Comparison of ENCODE assay signal across 8 mouse cellular contexts in genomic region chrX:53676943-53677342, GRCm38 (mm10). TPM values are rescaled to one million over a fixed set of nuclear protein-coding genes. Genes with fewer than 3 reads are reported as not detected.
DNase-seq lines count a peak whose midpoint lies in the region; ATAC-seq and TF ChIP-seq lines count a peak whose summit lies in the region.
"Not testable (repeated sequence)": the region's sequence is repeated elsewhere in the genome, so short reads cannot be mapped to it uniquely, and the experiment has no call there.

No protein-coding gene starts in this region.

- H3K4me1 ChIP-seq in MEL (ENCODE audit: control insufficient read depth in 1 of 2, insufficient read depth in 2 of 2, low read length in 2 of 2); lung, postnatal 0 days (ENCODE audit: insufficient read depth, low read depth, low read length); thymus, adult 2 months (replicated peaks; ENCODE audit: control insufficient read depth, insufficient read depth, low read length): not testable (repeated sequence)

- not testable (repeated sequence) for TF ChIP-seq RAD21 in MEL (IDR thresholded peaks at IDR 0.05; ENCODE audit: low read depth, low read length)

- 0% methylated on average over 1 of the region's 2 CpGs for WGBS in lung, postnatal 0 days
- 30% methylated on average over 2 of the region's 2 CpGs for WGBS in thymus, adult 2 months

- not testable (repeated sequence) for H3K27ac ChIP-seq in MEL (ENCODE audit: control insufficient read depth, low read depth, low read length); lung, postnatal 0 days (ENCODE audit: low read length); thymus, adult 2 months (ENCODE audit: control insufficient read depth, insufficient read depth, low read length)

- not testable (repeated sequence) for DNase-seq in MEL (ENCODE audit: low read depth, low spot score); lung, postnatal 0 days (ENCODE audit: low spot score)
- peak; percentile 74 to 86 for DNase-seq in cerebellum, postnatal 10 days
- peak; percentile 47 for DNase-seq in gastrocnemius, adult 18-20 months (ENCODE audit: low spot score)
- DNase-seq in induced T-regulatory cell, adult 2 months (ENCODE audit: low read depth): peak; percentile 4
- peak; percentile 61 for DNase-seq in layer of hippocampus, adult 9-11 months
- peak; percentile 50 for DNase-seq in ovary, postnatal 36 days (ENCODE audit: low spot score)
- DNase-seq in thymus, adult 2 months: peak; percentile 71

- not testable (repeated sequence) for ATAC-seq in lung, postnatal 0 days

- H3K9ac ChIP-seq in MEL (ENCODE audit: control insufficient read depth, low read depth, low read length, poor library complexity, severe bottlenecking); lung, postnatal 0 days (replicated peaks; ENCODE audit: low read depth): not testable (repeated sequence)

- H3K4me3 ChIP-seq in MEL (ENCODE audit: control insufficient read depth in 1 of 2, insufficient read depth in 1 of 2, low read depth in 2 of 2, low read length in 2 of 2); lung, postnatal 0 days (ENCODE audit: low read depth, low read length); thymus, adult 2 months (ENCODE audit: control insufficient read depth, insufficient read depth, low read length): not testable (repeated sequence)

- TF ChIP-seq POLR2A in MEL (IDR thresholded peaks at IDR 0.05; ENCODE audit: control insufficient read depth in 1 of 2, insufficient read depth in 1 of 2, low read depth in 1 of 2, low read length in 2 of 2, poor library complexity in 1 of 2); thymus, adult 2 months (IDR thresholded peaks at IDR 0.05; ENCODE audit: control insufficient read depth, extremely low read depth, insufficient read depth, low read length, poor library complexity): not testable (repeated sequence)

- H3K4me2 ChIP-seq in lung, postnatal 0 days (replicated peaks; ENCODE audit: low read depth, low read length): not testable (repeated sequence)

- not testable (repeated sequence) for H3K9me3 ChIP-seq in MEL (replicated peaks; ENCODE audit: insufficient read depth, low read length); lung, postnatal 0 days (ENCODE audit: low read length)

- peak in 2 of 3 experiments; percentile 8 to 18; a peak in 2 of 6 replicates for TF ChIP-seq CTCF in MEL (IDR thresholded peaks at IDR 0.05 in 2 of 3, conservative IDR thresholded peaks at IDR 0.05 in 1 of 3; ENCODE audit: control insufficient read depth in 1 of 3, insufficient read depth in 1 of 3, low read depth in 2 of 3, low read length in 3 of 3, poor library complexity in 1 of 3, severe bottlenecking in 1 of 3)
- peak; percentile 60 for TF ChIP-seq CTCF in lung, postnatal 0 days (IDR thresholded peaks at IDR 0.05)
- TF ChIP-seq CTCF in thymus, adult 2 months (IDR thresholded peaks at IDR 0.05; ENCODE audit: borderline replicate concordance, control insufficient read depth, extremely low read depth, insufficient read depth, low read length, poor library complexity): not testable (repeated sequence)

- not testable (repeated sequence) for H3K36me3 ChIP-seq in MEL (ENCODE audit: control insufficient read depth in 1 of 2, insufficient read depth in 2 of 2, low read length in 2 of 2); lung, postnatal 0 days (ENCODE audit: insufficient read depth, low read length); thymus, adult 2 months (ENCODE audit: control insufficient read depth, insufficient read depth, low read length)

- TF ChIP-seq EP300 in MEL (IDR thresholded peaks at IDR 0.05; ENCODE audit: low read depth in 1 of 2, low read length in 2 of 2); lung, postnatal 0 days (IDR thresholded peaks at IDR 0.05): not testable (repeated sequence)

- not testable (repeated sequence) for H3K27me3 ChIP-seq in MEL (ENCODE audit: control insufficient read depth in 1 of 2, insufficient read depth in 2 of 2, low read length in 2 of 2); lung, postnatal 0 days (replicated peaks; ENCODE audit: insufficient read depth, low read length); thymus, adult 2 months (ENCODE audit: control insufficient read depth, insufficient read depth, low read length)

- H3K79me2 ChIP-seq in MEL (ENCODE audit: control insufficient read depth, insufficient read depth, low read length, poor library complexity): not testable (repeated sequence)

RNA-seq across cellular contexts. Expression of gene Rtl8b, which starts 6.7 kb away (rescaled TPM):
- not detected in 2 replicates for total RNA-seq in MEL (2012; rRNA removed)
- not detected for polyA plus RNA-seq in MEL (2012; ENCODE audit: insufficient read depth in 1 of 2, insufficient read length in 2 of 2, low read depth in 1 of 2, low replicate concordance in 2 of 2, missing spikeins in 1 of 2)
- 10 to 100 TPM; 47.1 to 57.3 TPM for total RNA-seq in gastrocnemius, adult 18-20 months (2021)
- 193 and 215 TPM in 2 replicates for polyA plus RNA-seq in lung, postnatal 0 days (2015; fragmentation: Nextera tagmentation; extraction: Ambion mirVana)
- 103 and 115 TPM in 2 replicates for polyA plus RNA-seq in thymus, adult 2 months (2012; rRNA removed)

RNA-seq across cellular contexts. Expression of gene Rtl8a, which starts 33.5 kb away (rescaled TPM):
- total RNA-seq in MEL (2012; rRNA removed): not detected in 2 replicates
- not detected for polyA plus RNA-seq in MEL (2012; ENCODE audit: insufficient read depth in 1 of 2, insufficient read length in 2 of 2, low read depth in 1 of 2, low replicate concordance in 2 of 2, missing spikeins in 1 of 2)
- total RNA-seq in gastrocnemius, adult 18-20 months (2021): 10 to 100 TPM; 63.3 to 64.5 TPM
- polyA plus RNA-seq in lung, postnatal 0 days (2015; fragmentation: Nextera tagmentation; extraction: Ambion mirVana): 287 and 330 TPM in 2 replicates
- 88.5 and 113 TPM in 2 replicates for polyA plus RNA-seq in thymus, adult 2 months (2012; rRNA removed)

RNA-seq across cellular contexts. Expression of gene 4930502E18Rik, which starts 47.7 kb away (rescaled TPM):
- total RNA-seq in MEL (2012; rRNA removed): not detected in 2 replicates
- polyA plus RNA-seq in MEL (2012; ENCODE audit: insufficient read depth in 1 of 2, insufficient read length in 2 of 2, low read depth in 1 of 2, low replicate concordance in 2 of 2, missing spikeins in 1 of 2): not detected
- not detected for total RNA-seq in gastrocnemius, adult 18-20 months (2021)
- polyA plus RNA-seq in lung, postnatal 0 days (2015; fragmentation: Nextera tagmentation; extraction: Ambion mirVana): not detected in 2 replicates
- not detected in 2 replicates for polyA plus RNA-seq in thymus, adult 2 months (2012; rRNA removed)

Comparison
In these comparisons a context has a peak if more than half of its experiments do, and no peak if none do; other contexts are left out.
1. RNA of gene Rtl8b, which starts 6.7 kb away (polyA plus RNA-seq): 193 to 215 TPM in lung, postnatal 0 days and 103 to 115 TPM in thymus, adult 2 months; not detected in MEL; every median in the first group is over 100 times any median in the second.
2. RNA of gene Rtl8a, which starts 33.5 kb away (polyA plus RNA-seq): 287 to 330 TPM in lung, postnatal 0 days and 88.5 to 113 TPM in thymus, adult 2 months; not detected in MEL; every median in the first group is over 10 times any median in the second.